Mouse (Mus musculus): ENCODE measurements around the gene Hist1h1b. TPM values are rescaled to one million over a fixed set of nuclear protein-coding genes. Genes with fewer than 3 reads are reported as not detected.
"Not testable (repeated sequence)": the region's sequence is repeated elsewhere in the genome, so short reads cannot be mapped to it uniquely, and the experiment has no call there.

Gene Hist1h1b
- polyA plus RNA-seq, 1 experiment, result 1.6 TPM

DNA sequence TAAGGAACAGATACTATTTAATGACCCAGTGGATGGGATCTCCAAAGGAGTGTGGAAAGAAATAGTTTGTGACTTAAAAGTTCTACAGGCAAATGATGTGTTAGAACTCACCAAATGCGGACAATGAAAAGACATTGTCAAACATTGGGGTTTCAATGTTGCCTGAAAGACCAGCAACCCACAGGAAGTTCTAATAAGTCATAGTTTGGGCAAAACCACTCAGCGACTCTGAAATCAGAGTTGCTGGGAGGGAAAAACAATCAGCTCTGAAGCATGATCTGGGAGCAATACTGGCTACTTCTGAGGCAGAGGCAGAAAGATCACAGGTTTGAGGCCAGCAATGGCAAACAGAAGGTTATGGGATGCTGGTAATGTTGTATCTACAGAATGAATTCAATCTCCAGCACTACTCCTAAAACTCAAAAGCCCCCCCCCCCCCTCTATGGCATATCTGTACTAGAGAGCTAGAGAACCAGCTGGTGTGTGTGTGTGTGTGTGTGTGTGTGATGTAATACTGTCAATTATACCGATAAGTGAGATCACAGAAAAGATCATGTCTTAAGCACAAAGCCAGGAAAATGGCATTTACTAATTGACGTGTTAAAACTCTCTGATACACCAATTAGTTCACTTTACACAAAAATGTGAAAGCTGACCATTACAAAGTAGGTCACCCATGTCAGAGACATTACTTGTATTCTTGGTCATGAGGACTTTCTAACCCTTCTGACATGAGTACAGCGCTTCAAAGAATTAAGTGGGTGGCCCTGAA is 30.9 kb downstream of the Hist1h1b start:
- peaks cover 3% of the 10 kb centered on the region for H3K36me3 ChIP-seq (ENCODE audit: control insufficient read depth, insufficient read depth)
- no peak for TF ChIP-seq USF1 (IDR thresholded peaks at IDR 0.05; ENCODE audit: low read depth)
- no peak for TF ChIP-seq MYOG (IDR thresholded peaks at IDR 0.05; ENCODE audit: control insufficient read depth, extremely low read depth, insufficient read length)
- no peak for TF ChIP-seq MYOD1 (IDR thresholded peaks at IDR 0.05; ENCODE audit: control insufficient read depth, insufficient read length, low read depth)
- no peak for TF ChIP-seq MAX (IDR thresholded peaks at IDR 0.05)
- no peak for TF ChIP-seq CTCF (IDR thresholded peaks at IDR 0.05; ENCODE audit: control insufficient read depth, insufficient read depth, insufficient read length)
- no peak for TF ChIP-seq FOSL1 (IDR thresholded peaks at IDR 0.05; ENCODE audit: insufficient read depth, low read length, poor library complexity, severe bottlenecking)
- TF ChIP-seq CEBPB (IDR thresholded peaks at IDR 0.05; ENCODE audit: low read depth), result no peak
- no peaks in the 10 kb centered on the region for H3K27me3 ChIP-seq (ENCODE audit: control insufficient read depth, insufficient read depth, insufficient read length)
- peaks cover 9% of the 10 kb centered on the region for H3K79me3 ChIP-seq (ENCODE audit: low read depth)
- H3K4me3 ChIP-seq (ENCODE audit: insufficient read depth, poor library complexity, severe bottlenecking), result peak overlapping the region; percentile 31
- peaks cover 28% of the 10 kb centered on the region for H3K79me2 ChIP-seq (ENCODE audit: control insufficient read depth, insufficient read depth)
- peak overlapping the region; percentile 82 for H3ac ChIP-seq (ENCODE audit: control insufficient read depth, insufficient read length, low read depth)

DNA sequence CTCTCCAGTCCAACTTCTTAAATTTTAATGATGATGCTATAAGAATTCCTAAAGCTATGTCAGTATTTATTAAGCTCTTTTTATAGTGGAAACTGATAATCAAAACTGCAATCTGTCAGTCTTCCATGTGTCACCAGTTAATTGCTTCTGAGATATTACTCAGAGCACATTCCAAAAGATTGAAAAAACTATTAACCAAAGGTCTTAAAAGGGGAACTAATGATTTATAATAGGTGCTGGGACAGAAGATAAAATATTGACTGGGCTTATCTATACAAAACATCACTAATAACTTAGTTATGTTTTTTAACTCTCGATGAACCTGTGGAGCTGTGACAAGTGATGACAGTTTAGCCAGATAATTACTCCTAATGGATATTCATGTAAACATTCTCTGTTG is 35.4 kb downstream of the Hist1h1b start:
- no peak overlapping the region for H3K4me3 ChIP-seq (ENCODE audit: insufficient read depth, poor library complexity, severe bottlenecking)
- H3K79me3 ChIP-seq (ENCODE audit: low read depth), result peaks cover 9% of the 10 kb centered on the region
- no peaks in the 10 kb centered on the region for H3K27me3 ChIP-seq (ENCODE audit: control insufficient read depth, insufficient read depth, insufficient read length)
- H3K36me3 ChIP-seq (ENCODE audit: control insufficient read depth, insufficient read depth), result peaks cover 3% of the 10 kb centered on the region
- H3ac ChIP-seq (ENCODE audit: control insufficient read depth, insufficient read length, low read depth), result no peak overlapping the region
- H3K79me2 ChIP-seq (ENCODE audit: control insufficient read depth, insufficient read depth), result peaks cover 28% of the 10 kb centered on the region
- TF ChIP-seq MYOG (IDR thresholded peaks at IDR 0.05; ENCODE audit: control insufficient read depth, extremely low read depth, insufficient read length) (no peak), MAX (IDR thresholded peaks at IDR 0.05) (no peak), CTCF (IDR thresholded peaks at IDR 0.05; ENCODE audit: control insufficient read depth, insufficient read depth, insufficient read length) (no peak), USF1 (IDR thresholded peaks at IDR 0.05; ENCODE audit: low read depth) (no peak), FOSL1 (IDR thresholded peaks at IDR 0.05; ENCODE audit: insufficient read depth, low read length, poor library complexity, severe bottlenecking) (no peak), CEBPB (IDR thresholded peaks at IDR 0.05; ENCODE audit: low read depth) (no peak), MYOD1 (IDR thresholded peaks at IDR 0.05; ENCODE audit: control insufficient read depth, insufficient read length, low read depth) (no peak)

DNA sequence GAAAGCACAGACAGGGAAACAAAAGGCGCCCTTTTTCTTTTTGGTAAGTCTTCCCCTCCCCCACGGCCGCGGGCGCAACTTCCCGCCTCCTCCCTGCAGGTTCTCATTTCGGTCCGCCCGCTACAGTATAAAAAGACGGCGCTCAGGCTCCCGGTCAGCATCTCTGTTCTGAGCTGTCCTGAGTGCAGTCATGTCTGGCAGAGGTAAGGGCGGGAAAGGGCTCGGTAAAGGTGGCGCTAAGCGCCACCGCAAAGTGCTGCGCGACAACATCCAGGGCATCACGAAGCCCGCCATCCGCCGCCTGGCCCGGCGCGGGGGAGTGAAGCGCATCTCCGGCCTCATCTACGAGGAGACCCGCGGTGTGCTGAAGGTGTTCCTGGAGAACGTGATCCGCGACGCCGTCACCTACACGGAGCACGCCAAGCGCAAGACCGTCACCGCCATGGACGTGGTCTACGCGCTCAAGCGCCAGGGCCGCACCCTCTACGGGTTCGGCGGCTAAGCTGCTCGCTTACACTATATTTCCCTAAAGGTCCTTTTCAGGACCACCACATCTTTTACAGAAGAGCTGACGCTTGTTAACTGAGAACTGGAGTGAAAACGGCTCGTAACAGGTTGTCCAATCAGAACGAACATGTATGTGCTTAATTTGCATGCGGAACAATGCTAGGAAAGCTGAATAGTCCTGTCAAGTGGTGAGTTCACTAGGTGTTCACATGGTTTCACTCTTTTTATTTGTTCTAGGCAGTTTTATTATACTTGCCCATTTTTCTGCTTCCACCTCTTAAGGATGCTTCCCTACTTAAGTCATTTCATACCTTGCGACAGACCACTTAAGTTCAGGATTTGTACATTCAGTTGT is 45.3 kb downstream of the Hist1h1b start, which contains the start of gene Hist1h4j:
Gene Hist1h4j (plus strand): TSS at position 159 of the 862 bp plus-strand sequence.
- Histone ChIP-seq H3K4me3 (ENCODE audit: insufficient read depth, poor library complexity, severe bottlenecking) (peak within 1 kb of the TSS; percentile 29), H3ac (ENCODE audit: control insufficient read depth, insufficient read length, low read depth) (peak within 1 kb of the TSS; percentile 28)
- not testable (repeated sequence) for H3K79me3 ChIP-seq (ENCODE audit: low read depth); H3K27me3 ChIP-seq (ENCODE audit: control insufficient read depth, insufficient read depth, insufficient read length); H3K36me3 ChIP-seq (ENCODE audit: control insufficient read depth, insufficient read depth); H3K79me2 ChIP-seq (ENCODE audit: control insufficient read depth, insufficient read depth)

DNA sequence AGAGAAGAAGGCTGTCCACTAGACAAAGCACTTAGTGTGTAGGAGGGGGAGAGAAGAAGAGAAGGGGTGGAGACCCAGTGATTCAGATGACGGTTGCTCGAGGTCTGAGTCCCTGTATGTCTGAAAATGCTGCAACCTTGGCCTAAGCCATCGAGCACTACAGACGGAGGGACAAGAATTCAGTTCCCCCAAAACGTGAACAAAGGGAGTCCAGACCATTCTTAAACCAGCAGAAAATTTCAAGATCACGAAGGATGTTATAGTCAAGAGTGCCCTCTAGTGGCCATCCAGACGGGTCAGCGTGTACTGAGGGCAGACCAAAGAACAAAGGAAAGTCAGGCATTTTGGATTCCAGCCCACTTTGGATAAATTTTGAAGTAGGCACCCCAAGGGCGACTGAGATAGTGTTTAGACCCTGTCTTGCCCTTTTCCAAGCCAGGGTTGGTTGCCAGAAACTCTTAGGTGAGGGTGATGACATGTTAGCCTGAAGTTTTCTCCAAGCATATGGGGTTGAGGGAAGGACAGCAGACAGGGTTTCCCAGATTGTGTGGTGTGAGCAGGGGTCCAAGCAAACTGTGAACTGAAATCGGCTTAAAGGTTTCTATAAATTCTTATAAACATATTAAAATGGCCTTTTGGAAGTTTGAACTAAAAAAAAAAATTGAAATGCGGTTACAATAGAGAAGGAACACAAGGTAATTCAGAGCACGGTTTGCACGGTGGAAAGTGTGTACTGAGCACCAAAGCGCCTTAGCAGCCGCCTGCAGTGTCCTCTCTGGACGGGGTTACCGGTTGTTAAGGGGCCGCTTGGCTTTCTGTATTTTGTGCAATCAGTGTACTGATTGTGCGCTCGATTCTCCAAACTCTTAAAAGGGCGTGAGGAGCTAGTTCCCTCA is 46.2 kb downstream of the Hist1h1b start:
- Histone ChIP-seq H3K79me3 (ENCODE audit: low read depth) (no peaks in the 10 kb centered on the region), H3K79me2 (ENCODE audit: control insufficient read depth, insufficient read depth) (no peaks in the 10 kb centered on the region), H3K27me3 (ENCODE audit: control insufficient read depth, insufficient read depth, insufficient read length) (no peaks in the 10 kb centered on the region), H3K36me3 (ENCODE audit: control insufficient read depth, insufficient read depth) (no peaks in the 10 kb centered on the region), H3ac (ENCODE audit: control insufficient read depth, insufficient read length, low read depth) (peak overlapping the region; percentile 28), H3K4me3 (ENCODE audit: insufficient read depth, poor library complexity, severe bottlenecking) (peak overlapping the region; percentile 11)
- peak; percentile 65 for TF ChIP-seq MAX (IDR thresholded peaks at IDR 0.05)
- no peak for TF ChIP-seq FOSL1 (IDR thresholded peaks at IDR 0.05; ENCODE audit: insufficient read depth, low read length, poor library complexity, severe bottlenecking)
- peak; percentile 51 for TF ChIP-seq CTCF (IDR thresholded peaks at IDR 0.05; ENCODE audit: control insufficient read depth, insufficient read depth, insufficient read length)
- no peak for TF ChIP-seq MYOG (IDR thresholded peaks at IDR 0.05; ENCODE audit: control insufficient read depth, extremely low read depth, insufficient read length)

DNA sequence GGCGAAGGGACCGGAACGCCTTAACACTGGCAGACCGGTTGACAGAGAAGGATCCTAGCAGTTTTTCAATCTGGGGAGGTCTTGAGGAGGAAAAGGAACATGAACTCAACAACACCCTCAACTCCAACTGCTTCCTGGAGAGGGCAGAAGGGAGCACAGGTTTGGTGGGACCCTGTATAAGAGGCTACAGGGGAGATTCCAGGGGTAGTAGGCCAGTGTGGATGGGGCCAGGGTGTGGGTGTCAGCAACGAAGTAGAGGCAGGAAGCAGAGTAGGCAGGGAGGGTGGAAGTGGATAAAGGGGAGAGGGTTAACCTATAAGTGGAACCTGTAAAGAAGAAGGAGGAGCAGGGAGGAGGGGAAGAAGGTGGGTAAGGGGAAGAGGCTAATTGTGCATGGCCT is 47.0 kb downstream of the Hist1h1b start:
- TF ChIP-seq USF1 (IDR thresholded peaks at IDR 0.05; ENCODE audit: low read depth) (no peak), CEBPB (IDR thresholded peaks at IDR 0.05; ENCODE audit: low read depth) (no peak), MYOD1 (IDR thresholded peaks at IDR 0.05; ENCODE audit: control insufficient read depth, insufficient read length, low read depth) (no peak), MAX (IDR thresholded peaks at IDR 0.05) (no peak), FOSL1 (IDR thresholded peaks at IDR 0.05; ENCODE audit: insufficient read depth, low read length, poor library complexity, severe bottlenecking) (no peak), MYOG (IDR thresholded peaks at IDR 0.05; ENCODE audit: control insufficient read depth, extremely low read depth, insufficient read length) (no peak), CTCF (IDR thresholded peaks at IDR 0.05; ENCODE audit: control insufficient read depth, insufficient read depth, insufficient read length) (no peak)
- Histone ChIP-seq H3ac (ENCODE audit: control insufficient read depth, insufficient read length, low read depth) (peak overlapping the region; percentile 32), H3K27me3 (ENCODE audit: control insufficient read depth, insufficient read depth, insufficient read length) (no peaks in the 10 kb centered on the region), H3K36me3 (ENCODE audit: control insufficient read depth, insufficient read depth) (no peaks in the 10 kb centered on the region), H3K79me3 (ENCODE audit: low read depth) (no peaks in the 10 kb centered on the region), H3K4me3 (ENCODE audit: insufficient read depth, poor library complexity, severe bottlenecking) (no peak overlapping the region), H3K79me2 (ENCODE audit: control insufficient read depth, insufficient read depth) (no peaks in the 10 kb centered on the region)

Small RNA genes lying within 50 kb of the gene (microRNA-seq; reads per million reads assigned to microRNA genes)
- gene Gm19658 (ENCODE audit: borderline microRNAs expressed), result not detected
- gene Gm44346 (ENCODE audit: borderline microRNAs expressed), result not detected
- not detected for gene Gm44454 (ENCODE audit: borderline microRNAs expressed)

Other genes starting within 250 kb of the Hist1h1b start
- gene Zkscan8, start 249.5 kb downstream of the Hist1h1b start, polyA plus RNA-seq (2012; fragmentation: generic; extraction: Trizol), result 0.97 TPM
- gene Olfr1366, start 237.8 kb downstream of the Hist1h1b start, polyA plus RNA-seq (2012; fragmentation: generic; extraction: Trizol), result 0.02 TPM
- gene Olfr1535, start 220.7 kb downstream of the Hist1h1b start, polyA plus RNA-seq (2012; fragmentation: generic; extraction: Trizol), result not detected
- not detected for gene Olfr1364, start 198.9 kb downstream of the Hist1h1b start, polyA plus RNA-seq (2012; fragmentation: generic; extraction: Trizol)
- gene Olfr1362, start 166.6 kb downstream of the Hist1h1b start, polyA plus RNA-seq (2012; fragmentation: generic; extraction: Trizol), result not detected
- 0.01 TPM for gene Olfr11, start 138.1 kb downstream of the Hist1h1b start, polyA plus RNA-seq (2012; fragmentation: generic; extraction: Trizol)
- not detected for gene Olfr1361, start 117.2 kb downstream of the Hist1h1b start, polyA plus RNA-seq (2012; fragmentation: generic; extraction: Trizol)
- not detected for gene Olfr1360, start 103.2 kb downstream of the Hist1h1b start, polyA plus RNA-seq (2012; fragmentation: generic; extraction: Trizol)
- gene Olfr1359, start 82.5 kb downstream of the Hist1h1b start, polyA plus RNA-seq (2012; fragmentation: generic; extraction: Trizol), result not detected
- 9.1 TPM for gene Hist1h2bl, start 64.5 kb downstream of the Hist1h1b start, polyA plus RNA-seq (2012; fragmentation: generic; extraction: Trizol)
- gene Hist1h2ai, start 64.2 kb downstream of the Hist1h1b start, polyA plus RNA-seq (2012; fragmentation: generic; extraction: Trizol), result 15.6 TPM
- 15.6 TPM for gene Hist1h3h, start 63.0 kb downstream of the Hist1h1b start, polyA plus RNA-seq (2012; fragmentation: generic; extraction: Trizol)
- gene Hist1h2bm, start 58.6 kb downstream of the Hist1h1b start, polyA plus RNA-seq (2012; fragmentation: generic; extraction: Trizol), result 3.4 TPM
- 2.9 TPM for gene Hist1h4j, start 45.6 kb downstream of the Hist1h1b start, polyA plus RNA-seq (2012; fragmentation: generic; extraction: Trizol)
- gene Hist1h4k, start 30.1 kb downstream of the Hist1h1b start, polyA plus RNA-seq (2012; fragmentation: generic; extraction: Trizol), result 10.3 TPM
- 5.9 TPM for gene Hist1h2ak, start 26.8 kb downstream of the Hist1h1b start, polyA plus RNA-seq (2012; fragmentation: generic; extraction: Trizol)
- gene Hist1h2bn, start 26.5 kb downstream of the Hist1h1b start, polyA plus RNA-seq (2012; fragmentation: generic; extraction: Trizol), result 3.8 TPM
- gene Hist1h3i, start 2.7 kb upstream of the Hist1h1b start, polyA plus RNA-seq (2012; fragmentation: generic; extraction: Trizol), result 9.4 TPM
- 18.1 TPM for gene Hist1h2an, start 6.6 kb upstream of the Hist1h1b start, polyA plus RNA-seq (2012; fragmentation: generic; extraction: Trizol)
- gene Hist1h2bp, start 6.8 kb upstream of the Hist1h1b start, polyA plus RNA-seq (2012; fragmentation: generic; extraction: Trizol), result 2.6 TPM
- gene Hist1h2bq, start 29.6 kb upstream of the Hist1h1b start, polyA plus RNA-seq (2012; fragmentation: generic; extraction: Trizol), result 20.3 TPM
- not detected for gene Hist1h2ao, start 29.8 kb upstream of the Hist1h1b start, polyA plus RNA-seq (2012; fragmentation: generic; extraction: Trizol)
- gene Hist1h4m, start 31.1 kb upstream of the Hist1h1b start, polyA plus RNA-seq (2012; fragmentation: generic; extraction: Trizol), result not detected
- 17.3 TPM for gene Hist1h4n, start 51.6 kb upstream of the Hist1h1b start, polyA plus RNA-seq (2012; fragmentation: generic; extraction: Trizol)
- gene Hist1h2ap, start 52.9 kb upstream of the Hist1h1b start, polyA plus RNA-seq (2012; fragmentation: generic; extraction: Trizol), result 2,018 TPM
- 19.7 TPM for gene Hist1h2br, start 53.1 kb upstream of the Hist1h1b start, polyA plus RNA-seq (2012; fragmentation: generic; extraction: Trizol)
- 1.4 TPM for gene Zfp184, start 164.5 kb upstream of the Hist1h1b start, polyA plus RNA-seq (2012; fragmentation: generic; extraction: Trizol)
- gene Pom121l2, start 200.6 kb upstream of the Hist1h1b start, polyA plus RNA-seq (2012; fragmentation: generic; extraction: Trizol), result not detected
- 1.1 TPM for gene Prss16, start 229.1 kb upstream of the Hist1h1b start, polyA plus RNA-seq (2012; fragmentation: generic; extraction: Trizol)

All from C2C12 (cell line).